In genomic region chr3:40949170-40949902, GRCm38 (mm10) we compare ENCODE assay signal across 8 mouse cellular contexts. TPM values are rescaled to one million over a fixed set of nuclear protein-coding genes. Genes with fewer than 3 reads are reported as not detected.
A peak's percentile ranks its signal among the peaks of the same experiment; 100 is the strongest.
DNase-seq lines count a peak whose midpoint lies in the region; ATAC-seq and TF ChIP-seq lines count a peak whose summit lies in the region.

Gene Larp1b (plus strand): TSS chr3:40949828.

- no peaks in the 10 kb centered on the region for H3K36me3 ChIP-seq in hindbrain, postnatal 0 days (ENCODE audit: insufficient read depth, low read length)

- peak; percentile 88 for ATAC-seq in common myeloid progenitor, adult 5-6 weeks (replicated peaks; ENCODE audit: low read depth, poor library complexity, severe bottlenecking)
- ATAC-seq in hindbrain, postnatal 0 days: peak; percentile 97
- peak; percentile 91 for ATAC-seq in megakaryocyte, adult 5-6 weeks (ENCODE audit: poor library complexity, severe bottlenecking)

- no peaks in the 10 kb centered on the region for H3K4me1 ChIP-seq in hindbrain, postnatal 0 days (ENCODE audit: insufficient read depth, low read length)

- no peaks in the 10 kb centered on the region for H3K27me3 ChIP-seq in hindbrain, postnatal 0 days (ENCODE audit: insufficient read depth, low read length)

- H3K9me3 ChIP-seq in hindbrain, postnatal 0 days (ENCODE audit: low read length): no peaks in the 10 kb centered on the region

- peak; percentile 97 for DNase-seq in ZHBTc4 (ENCODE audit: low read depth, low spot score)
- peak; percentile 100 for DNase-seq in gastrocnemius, adult 2 months
- peak; percentile 96 for DNase-seq in hindbrain, postnatal 0 days (ENCODE audit: low spot score)
- DNase-seq in left cerebral cortex, adult 2 months (ENCODE audit: extremely low spot score in 1 of 2, low spot score in 2 of 2): peak; percentile 99
- DNase-seq in right cerebral cortex, adult 2 months (ENCODE audit: low spot score in 2 of 2): peak; percentile 99
- peak; percentile 100 for DNase-seq in urinary bladder, postnatal 14 days (ENCODE audit: low spot score)

- TF ChIP-seq CTCF in gastrocnemius, adult 2 months (IDR thresholded peaks at IDR 0.05): no peak
- TF ChIP-seq CTCF in hindbrain, postnatal 0 days (IDR thresholded peaks at IDR 0.05; ENCODE audit: low read depth): no peak
- TF ChIP-seq CTCF in left cerebral cortex, adult 2 months (IDR thresholded peaks at IDR 0.05): no peak

- peak within 1 kb of the TSS; percentile 91 for H3K4me2 ChIP-seq in hindbrain, postnatal 0 days (ENCODE audit: low read depth, low read length)

- WGBS in hindbrain, postnatal 0 days: under 1% methylated on average over 64 of the region's 66 CpGs

- H3K9ac ChIP-seq in hindbrain, postnatal 0 days (replicated peaks; ENCODE audit: low read length): peak within 1 kb of the TSS; percentile 79

- intact Hi-C loops in gastrocnemius, adult 2 months (cut with DNase I): loop anchor here (2.0 to 5.0 kb wide), 2 partner anchors 42 to 55 kb away; no protein-coding TSS in a partner anchor
- intact Hi-C loops in left cerebral cortex, adult 2 months (cut with DNase I): loop anchor here (1.0 kb wide), 1 partner anchor 616 kb away; no protein-coding TSS in a partner anchor

- peak within 1 kb of the TSS; percentile 92 for H3K4me3 ChIP-seq in gastrocnemius, adult 2 months
- peak within 1 kb of the TSS; percentile 76 for H3K4me3 ChIP-seq in hindbrain, postnatal 0 days (ENCODE audit: low read length)
- H3K4me3 ChIP-seq in left cerebral cortex, adult 2 months: peak within 1 kb of the TSS; percentile 80

- peak within 1 kb of the TSS; percentile 96 for H3K27ac ChIP-seq in gastrocnemius, adult 2 months
- H3K27ac ChIP-seq in hindbrain, postnatal 0 days: peak within 1 kb of the TSS; percentile 75
- 0 out of 2 replicates have a peak within 1 kb of the TSS, but pooled peaks have one; percentile 15 for H3K27ac ChIP-seq in left cerebral cortex, adult 2 months

RNA-seq across cellular contexts. Expression of gene Larp1b, which starts in this region (rescaled TPM):
- total RNA-seq in common myeloid progenitor, adult 5-6 weeks (2017): 45.8 and 49.7 TPM in 2 replicates
- total RNA-seq in gastrocnemius, adult 2 months (2021): 10 to 100 TPM; 69.4 to 78.9 TPM
- total RNA-seq in hindbrain, postnatal 0 days (2014; rRNA removed): 9.1 and 13.4 TPM in 2 replicates
- polyA plus RNA-seq in hindbrain, postnatal 0 days (2015; fragmentation: Nextera tagmentation; extraction: Ambion mirVana): 4.3 and 5.5 TPM in 2 replicates
- 10 to 100 TPM; 20.4 to 22.4 TPM for total RNA-seq in left cerebral cortex, adult 2 months (2021)
- total RNA-seq in megakaryocyte, adult 5-6 weeks (2015): 24.3 and 28.5 TPM in 2 replicates
- 33.7 and 93.0 TPM in 2 replicates for total RNA-seq in megakaryocyte, adult 5-6 weeks (2017)

Comparison
In these comparisons a context has a peak if more than half of its experiments do, and no peak if none do; other contexts are left out.
1. Peak in every context shown above with its lines: DNase-seq, ATAC-seq, H3K4me3 ChIP-seq and H3K27ac ChIP-seq.
2. H3K27ac ChIP-seq: peak in every context shown above with its lines; median percentile 96 in gastrocnemius, adult 2 months; 75 in hindbrain, postnatal 0 days; 15 in left cerebral cortex, adult 2 months.